Mouse (Mus musculus) WW6 (cell line): ENCODE results near the gene Bcl2l12.

ENCODE experiments used
- DNase-seq: peaks from one replicate; pipeline ENCODE4 v3.0.0-alpha.2; 2013; ENCODE audit warnings: low read depth, low spot score

Gene Bcl2l12

GRCm38 (mm10) chr7:44986879-44987718 lies 11.4 kb downstream of the Bcl2l12 start:
- no peak for DNase-seq

- peak; percentile 98 for DNase-seq
These were observed 12.2 kb downstream of the Bcl2l12 start, which contains the start of gene Prmt1 for GRCm38 (mm10) chr7:44986192-44986878. TSS of gene Prmt1 (minus strand) at chr7:44986568.

- DNase-seq: peak; percentile 55
These were observed 12.8 kb downstream of the Bcl2l12 start for GRCm38 (mm10) chr7:44985595-44986191.

- DNase-seq: no peak
These were observed 13.7 kb downstream of the Bcl2l12 start for GRCm38 (mm10) chr7:44984833-44985164.

GRCm38 (mm10) chr7:44983944-44984832 lies 14.3 kb downstream of the Bcl2l12 start:
- no peak for DNase-seq

- peak; percentile 58 for DNase-seq
These were observed 15.4 kb downstream of the Bcl2l12 start for GRCm38 (mm10) chr7:44983085-44983484.

- DNase-seq: no peak
These were observed 17.0 kb downstream of the Bcl2l12 start for GRCm38 (mm10) chr7:44981539-44981938.

- no peak for DNase-seq
These were observed 20.2 kb downstream of the Bcl2l12 start for GRCm38 (mm10) chr7:44978300-44978699.

GRCm38 (mm10) chr7:44975117-44975419 lies 23.4 kb downstream of the Bcl2l12 start:
- no peak for DNase-seq

- peak; percentile 75 for DNase-seq
These were observed 24.0 kb downstream of the Bcl2l12 start, which contains the start of gene Cpt1c for GRCm38 (mm10) chr7:44974383-44975116. TSS of gene Cpt1c (minus strand) at chr7:44974851.

- DNase-seq: no peak
These were observed 24.9 kb downstream of the Bcl2l12 start for GRCm38 (mm10) chr7:44973415-44974130.

GRCm38 (mm10) chr7:44971142-44971541 lies 27.4 kb downstream of the Bcl2l12 start:
- DNase-seq: no peak

GRCm38 (mm10) chr7:44970231-44970691 lies 28.3 kb downstream of the Bcl2l12 start:
- DNase-seq: peak; percentile 83

- DNase-seq: no peak
These were observed 31.9 kb downstream of the Bcl2l12 start for GRCm38 (mm10) chr7:44966638-44967037.

GRCm38 (mm10) chr7:44965975-44966374 lies 32.5 kb downstream of the Bcl2l12 start:
- no peak for DNase-seq

- no peak for DNase-seq
These were observed 33.5 kb downstream of the Bcl2l12 start for GRCm38 (mm10) chr7:44964990-44965389.

GRCm38 (mm10) chr7:44962831-44963230 lies 35.7 kb downstream of the Bcl2l12 start:
- DNase-seq: no peak

GRCm38 (mm10) chr7:44962337-44962736 lies 36.2 kb downstream of the Bcl2l12 start:
- no peak for DNase-seq

- DNase-seq: no peak
These were observed 38.0 kb downstream of the Bcl2l12 start for GRCm38 (mm10) chr7:44960512-44960910.

- no peak for DNase-seq
These were observed 38.5 kb downstream of the Bcl2l12 start for GRCm38 (mm10) chr7:44959874-44960511.
